Mouse (Mus musculus) G1E (cell line): ENCODE measurements around the gene Sept14. TPM values are rescaled to one million over a fixed set of nuclear protein-coding genes. Genes with fewer than 3 reads are reported as not detected.
A peak's percentile ranks its signal among the peaks of the same experiment; 100 is the strongest.

Source experiments
- ATAC-seq: 2 replicates; pipeline ENCODE4 v1.8.0; 2016; ENCODE audit warnings: mild to moderate bottlenecking; ENCODE audit not compliant: insufficient number of reproducible peaks, poor library complexity, low FRiP score, severe bottlenecking; ENCODE audit errors: extremely low read depth
- DNase-seq: peaks from one replicate; pipeline ENCODE4 v3.0.0; 2012; ENCODE audit warnings: low spot score
- H3K27me3 ChIP-seq: 2 replicates; pipeline ENCODE4 v1.6.1; 2012; ENCODE audit warnings: mild to moderate bottlenecking, low read length, inconsistent platforms; ENCODE audit not compliant: insufficient read depth
- H3K36me3 ChIP-seq: replicated peaks from 2 replicates; pipeline ENCODE3; 2012; ENCODE audit warnings: mild to moderate bottlenecking, inconsistent platforms
- H3K4me1 ChIP-seq: 2 replicates; pipeline ENCODE4 v1.6.1; 2012; ENCODE audit warnings: low read depth, low read length, inconsistent platforms, mixed read lengths; ENCODE audit not compliant: insufficient read depth
- H3K4me3 ChIP-seq: 2 replicates; pipeline ENCODE4 v1.5.1; 2012; ENCODE audit warnings: low read depth, mild to moderate bottlenecking, inconsistent platforms, low read length, moderate library complexity, mixed read lengths
- H3K9me3 ChIP-seq: replicated peaks from 2 replicates; pipeline ENCODE4 v1.6.1; 2012; ENCODE audit warnings: inconsistent platforms
- CTCF ChIP-seq: IDR thresholded peaks from 2 replicates; pipeline ENCODE4 v1.5.1; 2012; ENCODE audit warnings: low read depth, low read length, inconsistent platforms, mixed read lengths
- GATA1 ChIP-seq: IDR thresholded peaks from 2 replicates; pipeline ENCODE4 v1.6.1; 2012; ENCODE audit warnings: borderline replicate concordance, low read length, inconsistent platforms, mixed read lengths
- GATA2 ChIP-seq: IDR thresholded peaks from 2 replicates; pipeline ENCODE4 v1.6.1; 2012; ENCODE audit warnings: low read depth, low read length, inconsistent platforms, borderline replicate concordance
- POLR2AphosphoS5 ChIP-seq: IDR thresholded peaks from 2 replicates; pipeline ENCODE4 v1.6.1; 2012; ENCODE audit warnings: low read depth, low read length, inconsistent platforms; ENCODE audit not compliant: insufficient replicate concordance
- TAL1 ChIP-seq: conservative IDR thresholded peaks from 2 replicates; pipeline ENCODE4 v1.6.1; 2012; ENCODE audit warnings: low read depth, low read length, inconsistent platforms, mixed read lengths
- polyA plus RNA-seq: library from polyadenylated mRNA; stranded (reverse); fragments of >175 nt; gene quantifications from 2 replicates; pipeline ENCODE4 v1.2.3, GENCODE M21; 2012
- total RNA-seq, 2 experiments: library from RNA; stranded (forward) in 1 of 2; stranded (reverse) in 1 of 2; fragments of 200-1000 nt in 1 of 2; fragments of >200 nt in 1 of 2; fragmentation: Nextera tagmentation in 1 of 2; gene quantifications; 2 replicates each; pipeline ENCODE4 v1.2.3; 2014 to 2017

Sept14 gene
- total RNA-seq (2014; fragmentation: Nextera tagmentation): not detected in 2 replicates
- total RNA-seq (2017): not detected in 2 replicates
- not detected in 2 replicates for polyA plus RNA-seq

DNA sequence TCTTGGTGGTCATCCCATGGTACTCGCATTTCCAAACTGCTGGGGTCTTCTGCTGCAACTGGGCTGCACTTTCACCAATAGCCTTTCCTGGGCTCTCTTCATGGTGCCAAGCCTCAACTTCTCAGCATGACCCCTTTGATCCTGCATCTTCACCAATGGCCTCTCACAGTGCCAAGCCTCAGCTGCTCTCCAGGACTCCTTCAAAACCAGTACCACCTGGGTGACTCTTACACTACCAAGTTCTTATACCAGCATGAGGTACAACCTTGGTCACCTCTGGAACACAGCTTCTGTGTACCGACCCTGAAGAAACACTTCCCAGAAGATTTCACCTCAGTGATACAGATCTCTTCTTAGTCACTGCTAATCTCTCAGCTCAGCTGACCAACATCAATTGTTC is at the start of gene Sept14:
Gene Sept14, minus strand, starts transcription at position 101 of the 400 bp plus-strand sequence.
- DNase-seq: no peak
- Histone ChIP-seq H3K4me1 (no peaks in the 10 kb centered on the region), H3K9me3 (no peaks in the 10 kb centered on the region), H3K4me3 (no peak within 1 kb of the TSS), H3K36me3 (no peaks in the 10 kb centered on the region), H3K27me3 (peaks cover 40% of the 10 kb centered on the region)
- TF ChIP-seq POLR2AphosphoS5: no peak
- no peak for TF ChIP-seq GATA1
- TF ChIP-seq CTCF: no peak
- no peak for TF ChIP-seq GATA2
- no peak for TF ChIP-seq TAL1
- no peak for ATAC-seq

DNA sequence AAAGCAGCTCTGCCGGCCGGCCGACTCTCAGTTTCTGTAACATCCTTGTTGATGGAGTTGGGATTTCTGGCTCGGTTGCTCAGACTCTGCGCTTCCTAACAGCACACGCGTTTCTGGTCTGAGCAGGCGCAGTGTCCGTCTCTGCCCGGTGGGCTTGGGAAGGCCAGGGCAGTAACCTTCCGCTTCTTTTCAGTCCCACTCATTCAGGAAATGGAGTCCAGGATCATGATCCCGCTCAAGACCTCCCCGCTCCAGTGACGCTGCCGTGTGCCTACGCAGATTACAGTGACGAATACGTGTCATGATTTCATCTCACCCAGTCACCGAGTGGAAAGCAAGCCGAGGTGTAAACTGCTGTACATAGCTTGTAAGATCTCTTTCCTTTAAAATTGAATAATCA is 48.6 kb upstream of the Sept14 start:
- TF ChIP-seq CTCF (no peak), POLR2AphosphoS5 (no peak), GATA1 (no peak), TAL1 (no peak), GATA2 (no peak)
- Histone ChIP-seq H3K36me3 (peaks cover 70% of the 10 kb centered on the region), H3K4me3 (no peak overlapping the region), H3K9me3 (no peaks in the 10 kb centered on the region), H3K4me1 (no peaks in the 10 kb centered on the region), H3K27me3 (no peaks in the 10 kb centered on the region)
- DNase-seq: no peak
- ATAC-seq: no peak

DNA sequence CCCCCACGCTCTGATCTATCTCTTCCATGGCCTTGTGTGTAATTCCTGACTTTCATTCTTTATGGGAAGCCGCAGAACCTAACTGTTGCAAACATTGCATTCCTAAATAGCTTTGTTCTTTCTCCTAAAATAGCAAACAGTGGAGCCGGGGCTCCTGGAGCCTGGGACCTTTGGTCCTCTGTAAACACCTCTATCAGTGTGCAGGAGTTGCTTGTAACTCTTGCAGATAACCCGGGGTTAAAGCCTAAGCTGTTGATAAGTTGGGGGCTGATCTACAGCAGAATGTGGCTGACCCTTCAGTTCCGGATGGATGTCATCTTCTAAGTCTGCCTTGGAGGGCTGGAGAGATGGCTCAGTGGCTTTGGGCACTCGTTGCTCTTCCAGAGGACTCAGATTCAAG is 35.7 kb upstream of the Sept14 start:
- ATAC-seq: no peak
- TF ChIP-seq GATA2: no peak
- TF ChIP-seq CTCF: no peak
- no peak for TF ChIP-seq TAL1
- no peak for TF ChIP-seq GATA1
- TF ChIP-seq POLR2AphosphoS5: no peak
- DNase-seq: no peak
- H3K27me3 ChIP-seq: no peaks in the 10 kb centered on the region
- H3K36me3 ChIP-seq: peaks cover 87% of the 10 kb centered on the region
- no peaks in the 10 kb centered on the region; the same call in 1 of the 2 replicates for H3K4me1 ChIP-seq
- H3K9me3 ChIP-seq: no peaks in the 10 kb centered on the region
- H3K4me3 ChIP-seq: no peak overlapping the region

DNA sequence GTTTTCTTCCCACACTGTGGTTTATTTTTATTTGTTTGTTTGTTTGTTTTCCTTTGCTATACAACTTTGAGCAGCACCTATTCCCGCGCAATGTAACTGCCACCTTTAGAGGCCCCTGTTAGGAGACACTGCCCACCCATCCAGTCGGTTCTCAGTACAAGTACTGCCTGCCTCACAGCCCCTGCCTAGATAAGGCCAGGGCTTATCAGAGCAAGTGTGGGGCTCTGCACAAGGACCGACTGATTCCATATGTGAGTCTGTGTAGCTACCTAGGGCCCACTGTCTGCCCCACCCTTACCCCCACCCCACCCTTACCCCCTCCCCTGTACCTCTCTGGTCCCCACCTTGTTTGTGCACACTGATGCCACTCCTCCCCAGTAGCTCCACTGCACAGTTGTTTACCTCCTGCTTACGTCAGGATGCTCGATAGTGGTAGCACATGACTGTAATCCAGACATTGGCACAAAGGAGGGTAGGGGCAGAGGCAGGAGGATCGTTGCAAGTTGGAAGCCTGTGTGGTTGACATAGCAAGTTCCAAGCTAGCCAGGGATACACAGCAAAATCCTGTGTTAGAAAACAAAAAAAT is 34.7 kb upstream of the Sept14 start:
- Histone ChIP-seq H3K4me3 (no peak overlapping the region), H3K27me3 (no peaks in the 10 kb centered on the region), H3K9me3 (no peaks in the 10 kb centered on the region), H3K4me1 (no peaks in the 10 kb centered on the region; the same call in 1 of the 2 replicates), H3K36me3 (peaks cover 81% of the 10 kb centered on the region)
- no peak for DNase-seq
- ATAC-seq: no peak
- TF ChIP-seq GATA1 (no peak), GATA2 (no peak), TAL1 (no peak), CTCF (no peak), POLR2AphosphoS5 (no peak)

DNA sequence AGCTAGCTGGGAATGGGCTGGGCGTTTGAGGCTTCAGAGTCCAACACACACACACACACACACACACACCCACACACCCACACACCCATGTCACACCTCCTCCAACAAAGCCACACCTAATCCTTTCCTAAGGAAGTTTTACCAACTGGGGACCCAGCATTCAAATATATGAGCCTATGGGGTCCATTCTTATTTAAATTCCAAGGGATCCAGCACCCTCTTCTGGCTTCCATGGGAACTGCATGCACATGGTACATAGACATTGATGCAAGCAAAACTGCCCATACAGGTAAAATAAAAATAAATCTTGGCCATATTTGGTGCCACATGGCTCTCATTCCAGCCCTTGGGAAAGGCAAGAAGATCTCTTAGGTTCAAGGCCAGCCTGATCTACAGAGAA is 32.7 kb upstream of the Sept14 start:
- Histone ChIP-seq H3K36me3 (peaks cover 76% of the 10 kb centered on the region), H3K4me1 (no peaks in the 10 kb centered on the region; the same call in 1 of the 2 replicates), H3K4me3 (no peak overlapping the region), H3K27me3 (no peaks in the 10 kb centered on the region), H3K9me3 (no peaks in the 10 kb centered on the region)
- TF ChIP-seq CTCF: peak; percentile 42; the same call in 1 of the 2 replicates
- TF ChIP-seq POLR2AphosphoS5: no peak
- DNase-seq: no peak
- ATAC-seq: no peak; the same call in 1 of the 2 replicates

DNA sequence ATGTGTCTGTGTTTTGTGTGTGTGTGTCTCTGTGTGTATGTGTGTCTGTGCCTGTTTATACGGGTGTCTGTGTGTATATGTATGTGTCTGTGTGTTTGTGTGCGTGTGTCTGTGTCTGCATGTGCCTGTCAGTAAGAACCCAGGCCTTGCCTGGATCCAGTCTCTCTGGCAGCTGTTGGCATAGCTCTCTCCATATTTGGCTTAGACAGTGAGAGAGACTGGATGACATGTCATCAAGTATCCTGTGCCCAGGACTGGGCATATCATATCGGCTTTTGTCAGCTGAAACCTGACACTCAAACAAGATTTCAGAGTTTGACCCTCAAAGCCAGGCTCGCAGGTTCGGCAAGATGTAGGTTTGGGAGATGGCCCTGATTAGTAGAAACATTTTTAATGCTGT is 22.7 kb upstream of the Sept14 start:
- ATAC-seq (no peak), DNase-seq (no peak)
- TF ChIP-seq GATA2 (no peak), CTCF (no peak)
- peaks cover 55% of the 10 kb centered on the region for H3K36me3 ChIP-seq
- peaks cover 55% of the 10 kb centered on the region for H3K4me1 ChIP-seq
- H3K9me3 ChIP-seq: no peaks in the 10 kb centered on the region
- H3K4me3 ChIP-seq: no peak overlapping the region
- no peaks in the 10 kb centered on the region for H3K27me3 ChIP-seq

DNA sequence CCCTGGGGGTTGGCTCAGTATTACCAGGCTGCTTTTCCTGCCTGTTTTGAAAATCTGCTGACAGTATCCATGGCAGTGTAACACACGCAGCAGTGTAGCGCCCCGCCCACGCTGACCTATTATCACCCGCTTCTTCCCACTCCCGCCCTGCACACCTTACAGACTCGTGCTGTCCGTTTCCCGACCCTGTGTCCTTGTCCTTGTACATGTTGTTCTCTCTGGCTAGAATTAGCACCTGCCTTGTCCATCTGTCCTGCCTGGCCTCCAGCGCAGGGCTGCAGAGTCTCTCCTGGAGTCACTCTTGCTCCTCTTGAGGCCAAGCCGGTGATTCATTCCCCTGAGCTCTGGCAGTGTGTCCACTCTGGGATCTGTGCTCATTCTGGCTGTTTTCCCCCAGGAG is 22.0 kb upstream of the Sept14 start:
- H3K4me1 ChIP-seq: peaks cover 53% of the 10 kb centered on the region
- TF ChIP-seq GATA1: no peak
- TF ChIP-seq GATA2: no peak
- no peak for TF ChIP-seq CTCF
- TF ChIP-seq POLR2AphosphoS5: no peak
- TF ChIP-seq TAL1: no peak
- peak overlapping the region; percentile 47; the same call in 1 of the 2 replicates for H3K4me3 ChIP-seq
- DNase-seq (peak; percentile 4), ATAC-seq (peak; percentile 32; the same call in 1 of the 2 replicates)
- H3K27me3 ChIP-seq: no peaks in the 10 kb centered on the region
- peaks cover 51% of the 10 kb centered on the region for H3K36me3 ChIP-seq
- no peaks in the 10 kb centered on the region for H3K9me3 ChIP-seq
